Mouse (Mus musculus): ENCODE data around the gene Dgkb.

The Dgkb gene

GRCm38 (mm10) chr12:38594055-38594454, 776.5 kb downstream of the Dgkb start:
- DNase-seq (ENCODE audit: low spot score): no peak

DNA sequence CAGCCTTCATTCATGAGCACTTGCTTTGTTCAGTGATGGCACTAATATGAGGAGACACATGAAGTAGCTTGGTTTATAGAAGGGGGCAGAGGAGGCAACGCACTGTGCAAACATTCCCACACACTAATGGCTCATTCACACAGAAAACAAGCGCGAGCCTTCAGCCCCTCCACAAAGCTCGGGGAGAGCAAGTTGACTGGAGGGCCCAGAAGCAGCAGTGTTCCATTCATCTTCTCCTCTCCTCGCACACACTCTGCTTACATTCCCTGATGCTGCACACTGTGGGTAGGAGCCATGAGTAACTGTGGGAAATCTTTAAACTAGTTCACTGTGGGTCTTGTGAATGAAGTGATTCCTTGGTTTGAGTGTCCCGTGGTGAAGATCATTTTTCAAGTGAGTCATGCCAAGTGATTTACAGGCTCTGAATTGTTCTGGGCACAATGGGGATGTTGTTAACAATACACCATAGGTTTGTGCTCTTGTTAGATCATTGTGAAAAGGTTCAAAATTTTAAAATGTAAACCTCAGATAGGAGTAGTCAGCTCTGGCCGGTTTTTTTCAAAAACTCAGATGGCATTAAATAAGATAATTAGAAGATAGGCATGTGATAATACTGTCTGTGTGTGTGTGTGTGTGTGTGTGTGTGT, 779.0 kb downstream of the Dgkb start:
- no peak for DNase-seq (ENCODE audit: low spot score)

DNA sequence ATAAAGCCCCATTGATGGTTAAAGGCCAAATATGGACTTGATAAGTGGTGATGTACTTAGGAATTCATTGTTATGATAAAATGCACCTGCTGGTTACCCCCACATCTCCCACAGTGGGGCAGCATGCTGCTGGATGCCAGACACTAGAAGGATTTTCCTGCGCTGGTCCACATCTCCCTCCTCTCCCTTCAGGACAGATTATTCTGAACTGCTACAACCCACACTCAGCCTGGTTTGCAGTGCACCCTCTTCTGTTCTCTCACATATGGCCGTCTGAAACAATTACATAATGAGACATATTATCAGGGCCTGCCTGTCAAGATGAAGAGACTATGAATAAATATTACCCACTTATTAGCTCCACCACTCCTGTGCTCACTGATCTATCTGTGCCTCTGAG, 780.6 kb downstream of the Dgkb start:
- no peak for DNase-seq (ENCODE audit: low spot score)

- DNase-seq (ENCODE audit: low spot score): no peak
Measured at GRCm38 (mm10) chr12:38600165-38600845, 782.8 kb downstream of the Dgkb start.

- no peak for DNase-seq (ENCODE audit: low spot score)
Measured at GRCm38 (mm10) chr12:38608104-38608503, 790.6 kb downstream of the Dgkb start.

DNA sequence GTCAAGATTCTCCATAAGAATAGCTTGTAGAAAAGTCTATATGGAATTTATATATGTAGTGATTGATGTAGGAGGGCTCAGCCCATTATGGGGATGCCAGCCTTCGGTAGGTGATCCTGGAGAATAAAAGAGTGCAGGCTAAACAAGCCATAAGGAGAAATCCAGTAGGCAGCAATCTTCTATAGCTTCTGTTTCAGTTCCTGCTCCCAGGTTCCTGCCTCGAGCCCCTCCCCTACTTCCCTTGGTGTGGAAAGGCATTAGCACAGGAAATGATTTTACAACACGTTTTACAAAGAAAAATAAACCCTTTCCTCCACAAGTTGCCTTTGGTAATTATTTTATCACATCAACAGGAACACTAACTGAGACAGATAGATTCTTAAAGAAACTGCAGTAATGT, 850.7 kb downstream of the Dgkb start:
- no peak for DNase-seq (ENCODE audit: low spot score)

Measured in urinary bladder, postnatal 14 days (tissue).